Mouse (Mus musculus) megakaryocyte, embryonic 14.5 days (primary cell): Measurements from ENCODE around the gene Abca5.

Experiments used
- FLI1 ChIP-seq: IDR thresholded peaks from 2 replicates; pipeline ENCODE4 v1.6.1; 2012; ENCODE audit warnings: low read length, inconsistent platforms, mixed read lengths
- GATA1 ChIP-seq: IDR thresholded peaks from 3 replicates; pipeline ENCODE4 v1.6.1; 2012; ENCODE audit warnings: mixed read lengths, low read length, inconsistent platforms, borderline replicate concordance

GRCm38 (mm10) chr11:110288423-110288822, 49.1 kb downstream of the Abca5 start:
- TF ChIP-seq GATA1 (no peak), FLI1 (no peak)
